Mouse (Mus musculus) E14TG2a.4 (cell line): ENCODE measurements around the gene Sbk2.

Source experiments
- H3K27me3 ChIP-seq: 2 replicates; pipeline ENCODE4 v1.6.1; 2014; ENCODE audit warnings: low read length, control low read depth; ENCODE audit not compliant: insufficient read depth
- H3K36me3 ChIP-seq: 2 replicates; pipeline ENCODE4 v1.6.1; 2014; ENCODE audit warnings: low read length, control low read depth; ENCODE audit not compliant: insufficient read depth
- H3K4me1 ChIP-seq: replicated peaks from 2 replicates; pipeline ENCODE4 v1.6.1; 2014; ENCODE audit warnings: low read depth, low read length, control low read depth
- H3K4me3 ChIP-seq: replicated peaks from 2 replicates; pipeline ENCODE4 v1.5.1; 2014; ENCODE audit warnings: mild to moderate bottlenecking, low read length
- H3K9me3 ChIP-seq: 2 replicates; pipeline ENCODE4 v1.6.1; 2014; ENCODE audit warnings: low read length, control low read depth
- CTCF ChIP-seq: conservative IDR thresholded peaks from 2 replicates; pipeline ENCODE4 v1.5.1; 2014; ENCODE audit warnings: low read length
- NANOG ChIP-seq: IDR thresholded peaks from 2 replicates; pipeline ENCODE4 v1.6.1; 2014; ENCODE audit warnings: borderline replicate concordance, low read length, mixed read lengths
- POU5F1 ChIP-seq: IDR thresholded peaks from 2 replicates; pipeline ENCODE4 v1.6.1; 2014; ENCODE audit warnings: low read length, borderline replicate concordance

The Sbk2 gene

DNA sequence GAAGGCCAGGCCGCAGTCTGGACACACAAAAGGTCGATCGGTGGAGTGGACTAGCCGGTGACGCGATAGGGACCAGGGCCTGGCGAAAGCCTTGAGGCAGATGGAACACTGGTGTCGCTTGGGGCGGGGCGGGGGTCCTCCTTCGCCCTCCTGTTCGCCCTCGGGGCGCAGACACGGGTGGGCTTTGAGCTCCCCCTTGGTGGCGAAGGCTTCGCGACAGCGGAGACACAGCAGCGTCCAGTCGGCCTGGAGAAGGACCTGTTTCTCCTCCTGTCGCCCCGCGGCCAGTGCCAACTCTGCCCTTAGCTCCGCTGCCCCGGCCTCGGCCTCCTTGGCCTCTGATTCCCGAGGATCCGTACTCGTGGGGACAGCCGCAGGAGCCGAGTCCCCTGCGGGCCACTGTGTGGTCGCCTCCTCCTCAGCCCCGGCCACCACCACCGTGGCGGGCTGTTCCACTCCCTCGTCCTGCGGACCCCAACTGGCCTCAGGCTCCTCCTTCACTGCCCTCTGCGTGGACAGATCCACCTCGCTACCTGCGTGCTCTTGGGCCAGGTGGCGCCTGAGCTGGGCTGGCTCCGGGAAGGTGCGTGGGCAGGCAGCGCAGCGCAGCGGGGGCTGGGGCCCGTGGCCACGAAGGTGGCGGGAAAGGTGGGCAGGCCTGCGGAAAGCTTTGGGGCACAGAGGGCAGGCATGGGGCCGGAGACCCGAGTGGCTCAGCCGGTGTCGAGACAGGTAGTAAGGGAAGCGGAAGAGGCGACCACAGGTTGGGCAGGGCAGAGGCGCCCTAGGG is 30.0 kb upstream of the Sbk2 start:
- Histone ChIP-seq H3K4me3 (peak overlapping the region; percentile 77), H3K27me3 (peaks cover 60% of the 10 kb centered on the region), H3K36me3 (no peaks in the 10 kb centered on the region), H3K9me3 (peaks cover 10% of the 10 kb centered on the region; the same call in 1 of the 2 replicates), H3K4me1 (peaks cover 46% of the 10 kb centered on the region)
- no peak for TF ChIP-seq NANOG
- TF ChIP-seq CTCF: no peak
- no peak for TF ChIP-seq POU5F1

DNA sequence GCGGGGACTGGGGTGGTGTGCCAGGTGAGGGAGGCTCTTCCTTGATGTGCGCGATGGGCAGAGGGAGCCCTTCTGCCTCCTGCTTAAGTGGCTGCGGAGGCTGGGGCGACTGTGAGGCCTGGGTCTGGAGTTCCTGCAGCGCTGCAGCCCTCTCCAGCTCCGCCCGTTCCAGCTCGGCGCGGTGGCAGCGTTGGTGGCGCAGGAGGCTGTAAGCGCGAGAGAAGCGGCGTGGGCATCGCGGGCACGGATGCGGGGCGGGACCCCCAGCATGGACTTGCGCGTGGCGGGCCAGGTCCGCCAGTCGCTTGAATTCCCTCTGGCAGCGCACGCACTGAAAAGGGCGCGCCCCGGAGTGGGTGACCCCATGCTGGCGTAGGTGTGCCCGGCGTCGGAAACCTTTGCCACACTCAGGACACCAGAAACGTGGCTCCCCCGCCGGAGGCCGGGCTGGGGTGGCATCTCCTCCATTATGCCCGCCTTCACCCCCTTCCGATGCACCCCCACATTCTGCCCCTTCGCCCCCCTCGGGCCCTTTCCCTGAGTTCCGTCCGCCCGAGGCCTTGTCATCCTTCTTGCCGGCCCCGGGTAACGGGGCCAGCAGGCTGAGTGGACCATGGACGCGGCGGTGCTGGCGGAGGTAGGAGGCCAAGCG is 29.3 kb upstream of the Sbk2 start:
- H3K27me3 ChIP-seq: peaks cover 57% of the 10 kb centered on the region
- peaks cover 39% of the 10 kb centered on the region for H3K4me1 ChIP-seq
- H3K9me3 ChIP-seq: peaks cover 10% of the 10 kb centered on the region; the same call in 1 of the 2 replicates
- peak overlapping the region; percentile 77 for H3K4me3 ChIP-seq
- TF ChIP-seq CTCF: no peak
- TF ChIP-seq POU5F1: no peak
- TF ChIP-seq NANOG: no peak
- no peaks in the 10 kb centered on the region for H3K36me3 ChIP-seq

DNA sequence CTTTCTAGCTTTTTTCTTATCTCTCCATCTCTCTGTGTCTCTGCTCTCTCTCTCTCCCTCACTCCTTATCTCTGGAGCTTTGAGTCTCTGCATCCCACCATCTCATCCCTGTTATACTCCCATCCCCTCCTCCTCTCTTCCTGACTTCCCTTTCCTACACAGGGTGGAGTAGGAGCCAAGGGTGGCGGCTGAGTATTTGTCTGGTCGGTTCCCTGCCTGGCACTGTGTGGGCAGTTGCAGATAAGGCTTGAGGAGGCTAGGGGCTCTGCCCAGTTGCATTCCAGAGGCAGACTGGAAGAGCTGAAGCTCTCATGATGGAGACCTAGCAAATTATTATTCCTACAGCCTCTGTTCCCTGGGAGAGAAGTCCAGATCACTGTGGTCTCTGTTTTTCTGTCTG is 24.0 kb upstream of the Sbk2 start:
- peaks cover 10% of the 10 kb centered on the region; the same call in 1 of the 2 replicates for H3K9me3 ChIP-seq
- H3K36me3 ChIP-seq: no peaks in the 10 kb centered on the region
- no peak overlapping the region for H3K4me3 ChIP-seq
- peaks cover 59% of the 10 kb centered on the region for H3K27me3 ChIP-seq
- peaks cover 10% of the 10 kb centered on the region for H3K4me1 ChIP-seq
- TF ChIP-seq POU5F1: no peak
- TF ChIP-seq CTCF: no peak
- no peak for TF ChIP-seq NANOG

DNA sequence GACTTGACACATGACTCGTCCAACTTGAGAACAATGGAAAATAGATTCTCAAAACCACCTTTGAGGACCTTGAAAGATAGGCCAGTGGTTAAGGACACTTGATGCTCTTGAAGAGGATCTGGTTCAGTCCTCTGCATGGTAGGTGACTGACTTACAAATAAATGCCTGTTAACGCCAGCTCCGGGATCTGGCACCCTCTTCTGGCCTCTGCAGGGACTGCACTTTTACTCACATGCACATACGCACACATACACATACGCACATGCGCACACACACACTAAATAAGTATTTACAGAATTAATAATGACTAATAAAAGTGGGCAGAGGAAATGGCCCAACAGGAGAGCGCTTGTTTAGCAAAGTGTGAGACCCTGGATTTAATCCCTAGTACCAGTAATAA is 12.6 kb upstream of the Sbk2 start:
- H3K4me3 ChIP-seq: no peak overlapping the region
- peak; percentile 77 for TF ChIP-seq CTCF
- no peak for TF ChIP-seq POU5F1
- H3K4me1 ChIP-seq: no peaks in the 10 kb centered on the region
- H3K27me3 ChIP-seq: peaks cover 11% of the 10 kb centered on the region
- no peaks in the 10 kb centered on the region for H3K36me3 ChIP-seq
- H3K9me3 ChIP-seq: no peaks in the 10 kb centered on the region

DNA sequence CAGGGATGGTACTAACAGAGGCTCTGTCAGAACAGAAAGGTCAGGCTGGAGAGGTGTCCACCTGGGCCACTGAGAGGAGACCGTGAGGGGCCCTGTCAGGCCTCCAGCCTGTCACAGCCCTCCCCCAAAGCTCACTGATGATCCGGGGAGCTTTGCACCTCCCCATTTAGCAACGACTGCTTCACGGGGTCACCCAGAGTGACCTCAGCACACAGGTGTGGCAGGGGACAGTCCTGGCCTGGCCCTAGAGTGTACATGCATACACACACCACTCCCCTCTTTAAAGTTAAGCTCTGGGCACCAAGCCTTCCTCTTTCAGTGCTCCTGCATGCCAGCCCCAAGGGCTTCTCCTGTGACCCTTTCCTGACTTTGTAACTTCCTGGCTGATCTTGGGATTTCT is 11.2 kb upstream of the Sbk2 start:
- Histone ChIP-seq H3K27me3 (peaks cover 23% of the 10 kb centered on the region), H3K4me1 (no peaks in the 10 kb centered on the region), H3K4me3 (no peak overlapping the region), H3K36me3 (no peaks in the 10 kb centered on the region), H3K9me3 (no peaks in the 10 kb centered on the region)
- TF ChIP-seq NANOG: no peak
- no peak for TF ChIP-seq POU5F1
- no peak for TF ChIP-seq CTCF

DNA sequence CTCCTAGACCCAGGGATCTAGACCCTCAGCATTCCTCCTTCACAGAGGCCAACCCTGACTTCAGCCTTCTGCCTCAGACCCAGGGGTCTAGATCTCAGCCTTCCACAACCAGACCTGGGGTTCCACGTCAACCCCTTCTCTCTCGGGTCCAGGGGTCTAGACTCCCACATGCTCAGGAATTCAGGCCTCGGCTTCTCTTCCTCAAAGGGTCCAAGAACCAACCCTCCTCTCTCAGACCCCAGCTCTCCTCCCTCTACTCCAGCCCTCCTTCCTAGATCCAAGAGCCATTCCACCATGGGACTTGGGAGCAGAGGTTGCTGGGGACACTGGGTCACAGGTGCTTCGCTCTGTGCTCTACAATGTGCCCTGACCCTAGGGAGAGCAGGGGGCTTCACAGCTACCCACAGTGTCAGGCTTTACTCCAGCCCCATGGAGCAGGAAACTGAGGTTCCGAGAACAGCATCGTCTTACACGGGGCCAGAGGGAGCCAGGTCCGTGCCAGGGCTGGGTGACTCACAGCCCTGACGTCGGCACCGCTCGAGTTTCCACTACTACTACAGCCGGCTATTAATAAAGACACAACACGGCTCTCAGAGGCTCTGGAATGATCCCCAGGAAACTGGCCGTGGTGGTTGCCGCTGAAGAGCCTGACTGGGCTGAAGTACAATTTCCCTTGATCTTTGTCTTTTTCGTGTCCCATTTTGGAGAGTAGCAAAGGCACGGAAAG is 8.3 kb upstream of the Sbk2 start:
- no peaks in the 10 kb centered on the region for H3K4me1 ChIP-seq
- no peak for TF ChIP-seq NANOG
- TF ChIP-seq POU5F1: no peak
- TF ChIP-seq CTCF: no peak
- no peaks in the 10 kb centered on the region for H3K36me3 ChIP-seq
- H3K27me3 ChIP-seq: peaks cover 41% of the 10 kb centered on the region
- H3K4me3 ChIP-seq: no peak overlapping the region
- no peaks in the 10 kb centered on the region for H3K9me3 ChIP-seq

DNA sequence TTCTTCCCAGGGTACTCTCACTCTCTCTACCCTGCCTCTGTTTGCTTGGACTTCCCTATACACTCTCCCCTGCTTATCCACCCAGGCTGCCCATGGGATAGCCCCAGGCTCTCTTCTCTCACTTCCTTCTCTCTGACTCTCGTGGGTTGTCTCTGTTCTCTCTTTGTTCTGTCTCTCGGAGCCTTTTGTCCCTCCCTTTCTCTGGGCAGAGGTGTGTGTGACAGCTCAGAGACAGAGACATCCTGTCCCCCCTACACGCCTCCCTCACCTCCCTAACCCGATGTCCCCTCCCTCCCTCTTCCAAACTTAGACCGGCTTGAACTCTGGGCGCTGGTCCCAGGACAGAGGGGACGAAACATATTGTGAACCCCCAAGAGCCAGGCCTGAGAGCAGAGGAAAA is 7.5 kb upstream of the Sbk2 start:
- Histone ChIP-seq H3K27me3 (peaks cover 47% of the 10 kb centered on the region), H3K4me3 (no peak overlapping the region), H3K36me3 (no peaks in the 10 kb centered on the region), H3K9me3 (no peaks in the 10 kb centered on the region), H3K4me1 (no peaks in the 10 kb centered on the region)
- TF ChIP-seq NANOG: no peak
- no peak for TF ChIP-seq CTCF
- TF ChIP-seq POU5F1: no peak

- H3K4me1 ChIP-seq: no peaks in the 10 kb centered on the region
- no peak within 1 kb of the TSS for H3K4me3 ChIP-seq
- TF ChIP-seq NANOG (no peak), CTCF (no peak), POU5F1 (no peak)
- H3K9me3 ChIP-seq: no peaks in the 10 kb centered on the region
- H3K36me3 ChIP-seq: no peaks in the 10 kb centered on the region
- peaks cover 51% of the 10 kb centered on the region for H3K27me3 ChIP-seq
These were observed 6.9 kb upstream of the Sbk2 start, which contains the start of gene Sbk3 for GRCm38 (mm10) chr7:4971068-4971467. Sbk3 (minus strand) TSS chr7:4971168.
